Comparison of ENCODE assay signal across 25 mouse cellular contexts in the genomic region with DNA sequence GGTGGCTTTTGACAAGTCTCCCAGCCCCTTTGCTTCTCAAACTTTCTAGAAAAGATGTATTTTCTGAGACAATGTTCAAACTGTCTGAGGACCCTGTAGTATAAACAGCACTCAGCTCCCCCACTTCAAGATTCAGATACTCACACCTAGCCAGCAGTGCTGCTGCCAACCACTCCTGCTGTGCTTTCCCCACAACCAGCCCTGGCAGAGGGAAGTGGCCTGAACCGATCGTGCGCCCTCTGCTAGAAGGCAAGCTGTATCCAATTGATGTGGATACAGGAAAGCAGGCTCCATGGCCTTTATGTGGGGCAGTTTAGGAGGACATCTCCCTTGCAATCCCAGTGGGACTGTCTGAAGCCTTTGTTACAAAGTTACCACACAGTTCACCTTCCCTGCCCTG.
A peak's percentile ranks its signal among the peaks of the same experiment; 100 is the strongest.
DNase-seq lines count a peak whose midpoint lies in the region; ATAC-seq lines count a peak whose summit lies in the region.
"Had no signal": no experiment of that assay in that cellular context is flagged by ENCODE, and none has a peak within 500 bp of the region (broad histone marks: within the 10 kb centered on the region; RNA-seq: fewer than 3 reads in every experiment).

No protein-coding gene starts in this region.

- no peak for ATAC-seq in forebrain, embryonic 15.5 days (replicated peaks)
- peak; percentile 23; the same call in 1 of the 2 replicates for ATAC-seq in lung, embryonic 16.5 days (ENCODE audit: low read depth)
- ATAC-seq: activated CD4-positive, CD25-positive, alpha-beta regulatory T cell, adult 4 months; forebrain, postnatal 0 days; hindbrain, embryonic 16.5 days; inflammation-experienced regulatory T-cells, adult 6 months; intestine, postnatal 0 days; Patski had no signal

- no peak for DNase-seq in forebrain, embryonic 10.5 days (ENCODE audit: extremely low spot score, low spot score)
- no peak for DNase-seq in lung, postnatal 36 days
- no peak for DNase-seq in embryonic facial prominence, embryonic 10.5 days (ENCODE audit: low spot score)
- DNase-seq in limb, embryonic 10.5 days (ENCODE audit: low spot score), result no peak
- no peak for DNase-seq in kidney, postnatal 25 days
- DNase-seq: adrenal gland, postnatal 14 days; cerebellum, adult 2 months; cerebellum, postnatal 36 days; embryo, embryonic 11 days; forebrain, postnatal 0 days; gastrocnemius, postnatal 25 days; heart, adult 18-20 months; heart, postnatal 36 days had no signal

- H3K9ac ChIP-seq in forebrain, embryonic 15.5 days (replicated peaks), result no peak overlapping the region
- no peak overlapping the region for H3K9ac ChIP-seq in lung, embryonic 16.5 days (ENCODE audit: low read length)
- H3K9ac ChIP-seq: embryonic facial prominence, embryonic 12.5 days; forebrain, embryonic 12.5 days; forebrain, postnatal 0 days; heart, embryonic 13.5 days; hindbrain, embryonic 12.5 days had no signal

- no peak overlapping the region for H3K4me2 ChIP-seq in forebrain, embryonic 15.5 days (replicated peaks)
- H3K4me2 ChIP-seq in lung, embryonic 16.5 days (ENCODE audit: low read depth, low read length), result no peak overlapping the region
- H3K4me2 ChIP-seq: embryonic facial prominence, embryonic 12.5 days; forebrain, embryonic 12.5 days; heart, embryonic 13.5 days; hindbrain, embryonic 12.5 days had no signal

- 73% methylated on average over 3 of the region's 3 CpGs for WGBS in forebrain, embryonic 10.5 days
- WGBS in forebrain, embryonic 15.5 days, result 69% methylated on average over 3 of the region's 3 CpGs
- 42% methylated on average over 3 of the region's 3 CpGs for WGBS in lung, embryonic 16.5 days
- WGBS in embryonic facial prominence, embryonic 10.5 days, result 48% methylated on average over 3 of the region's 3 CpGs
- WGBS in limb, embryonic 10.5 days, result 53% methylated on average over 3 of the region's 3 CpGs

- H3K9me3 ChIP-seq in forebrain, embryonic 10.5 days, result no peaks in the 10 kb centered on the region
- no peaks in the 10 kb centered on the region for H3K9me3 ChIP-seq in forebrain, embryonic 15.5 days
- H3K9me3 ChIP-seq in lung, embryonic 16.5 days (ENCODE audit: control insufficient read depth, low read length), result no peaks in the 10 kb centered on the region
- H3K9me3 ChIP-seq in embryonic facial prominence, embryonic 10.5 days, result no peaks in the 10 kb centered on the region
- H3K9me3 ChIP-seq in limb, embryonic 10.5 days (replicated peaks), result no peaks in the 10 kb centered on the region
- H3K9me3 ChIP-seq: embryonic facial prominence, embryonic 12.5 days; forebrain, embryonic 12.5 days; heart, embryonic 13.5 days; hindbrain, embryonic 12.5 days had no signal

- peaks cover 19% of the 10 kb centered on the region; the same call in 1 of the 2 replicates for H3K4me1 ChIP-seq in forebrain, embryonic 10.5 days
- H3K4me1 ChIP-seq in forebrain, embryonic 15.5 days, result no peaks in the 10 kb centered on the region
- H3K4me1 ChIP-seq in lung, embryonic 16.5 days (replicated peaks; ENCODE audit: control insufficient read depth, insufficient read depth, low read length), result peaks cover 5% of the 10 kb centered on the region
- H3K4me1 ChIP-seq in embryonic facial prominence, embryonic 10.5 days, result peaks cover 33% of the 10 kb centered on the region
- H3K4me1 ChIP-seq in limb, embryonic 10.5 days, result peaks cover 19% of the 10 kb centered on the region
- H3K4me1 ChIP-seq: forebrain, embryonic 12.5 days had no signal

- no peak overlapping the region for H3K4me3 ChIP-seq in forebrain, embryonic 10.5 days
- H3K4me3 ChIP-seq in forebrain, embryonic 15.5 days, result no peak overlapping the region
- H3K4me3 ChIP-seq in lung, embryonic 16.5 days (ENCODE audit: low read length), result no peak overlapping the region
- no peak overlapping the region for H3K4me3 ChIP-seq in embryonic facial prominence, embryonic 10.5 days
- no peak overlapping the region for H3K4me3 ChIP-seq in limb, embryonic 10.5 days
- H3K4me3 ChIP-seq: embryonic facial prominence, embryonic 12.5 days; forebrain, embryonic 12.5 days; heart, embryonic 13.5 days; hindbrain, embryonic 12.5 days had no signal

- no peaks in the 10 kb centered on the region for H3K27me3 ChIP-seq in forebrain, embryonic 10.5 days (ENCODE audit: poor library complexity, severe bottlenecking)
- H3K27me3 ChIP-seq in forebrain, embryonic 15.5 days, result no peaks in the 10 kb centered on the region
- no peaks in the 10 kb centered on the region for H3K27me3 ChIP-seq in lung, embryonic 16.5 days (ENCODE audit: control insufficient read depth, insufficient read depth, low read depth, low read length)
- H3K27me3 ChIP-seq in embryonic facial prominence, embryonic 10.5 days (replicated peaks; ENCODE audit: low read depth, poor library complexity, severe bottlenecking), result no peaks in the 10 kb centered on the region
- no peaks in the 10 kb centered on the region for H3K27me3 ChIP-seq in limb, embryonic 10.5 days (ENCODE audit: low read depth, poor library complexity, severe bottlenecking)
- H3K27me3 ChIP-seq: CH12.LX; embryonic facial prominence, embryonic 12.5 days; forebrain, embryonic 12.5 days; heart, embryonic 13.5 days; hindbrain, embryonic 12.5 days had no signal

- peak overlapping the region; percentile 20; the same call in 1 of the 2 replicates for H3K27ac ChIP-seq in forebrain, embryonic 10.5 days
- no peak overlapping the region for H3K27ac ChIP-seq in forebrain, embryonic 15.5 days (replicated peaks)
- H3K27ac ChIP-seq in lung, embryonic 16.5 days (ENCODE audit: low read length), result no peak overlapping the region
- H3K27ac ChIP-seq in embryonic facial prominence, embryonic 10.5 days (replicated peaks), result peak overlapping the region; percentile 40; the same call in 1 of the 2 replicates
- peak overlapping the region; percentile 48 for H3K27ac ChIP-seq in limb, embryonic 10.5 days
- H3K27ac ChIP-seq: embryonic facial prominence, embryonic 12.5 days; forebrain, embryonic 12.5 days; heart, embryonic 13.5 days; hindbrain, embryonic 12.5 days had no signal

- H3K36me3 ChIP-seq in forebrain, embryonic 10.5 days (replicated peaks), result no peaks in the 10 kb centered on the region
- no peaks in the 10 kb centered on the region for H3K36me3 ChIP-seq in forebrain, embryonic 15.5 days
- no peaks in the 10 kb centered on the region for H3K36me3 ChIP-seq in lung, embryonic 16.5 days (ENCODE audit: control insufficient read depth, insufficient read depth, low read length)
- H3K36me3 ChIP-seq in embryonic facial prominence, embryonic 10.5 days (replicated peaks), result no peaks in the 10 kb centered on the region
- no peaks in the 10 kb centered on the region for H3K36me3 ChIP-seq in limb, embryonic 10.5 days
- H3K36me3 ChIP-seq: embryonic facial prominence, embryonic 12.5 days; forebrain, embryonic 12.5 days; heart, embryonic 13.5 days; hindbrain, embryonic 12.5 days had no signal

Comparison
In these comparisons a context has a peak if more than half of its experiments do, and no peak if none do; other contexts are left out.
1. H3K27ac ChIP-seq: peak in forebrain, embryonic 10.5 days (single experiment), embryonic facial prominence, embryonic 10.5 days (single experiment) and limb, embryonic 10.5 days (single experiment); none in forebrain, embryonic 15.5 days (single experiment) and lung, embryonic 16.5 days (single experiment).